Mouse (Mus musculus) splenic B cell, adult 2 months (primary cell): ENCODE data around the gene Kl.

Source experiments
- DNase-seq: peaks from one replicate; pipeline ENCODE4 v3.0.0-alpha.2; 2011; ENCODE audit warnings: low read depth, low spot score
- H3K27me3 ChIP-seq: 2 replicates; pipeline ENCODE4 v1.6.1; 2012; ENCODE audit warnings: mild to moderate bottlenecking, low read length, moderate library complexity, mixed read lengths; ENCODE audit not compliant: control insufficient read depth, poor library complexity, insufficient read depth, severe bottlenecking
- H3K36me3 ChIP-seq: 2 replicates; pipeline ENCODE4 v1.6.1; 2012; ENCODE audit warnings: mild to moderate bottlenecking, low read length, moderate library complexity, mixed read lengths; ENCODE audit not compliant: control insufficient read depth, poor library complexity, insufficient read depth, severe bottlenecking

Kl gene

DNA sequence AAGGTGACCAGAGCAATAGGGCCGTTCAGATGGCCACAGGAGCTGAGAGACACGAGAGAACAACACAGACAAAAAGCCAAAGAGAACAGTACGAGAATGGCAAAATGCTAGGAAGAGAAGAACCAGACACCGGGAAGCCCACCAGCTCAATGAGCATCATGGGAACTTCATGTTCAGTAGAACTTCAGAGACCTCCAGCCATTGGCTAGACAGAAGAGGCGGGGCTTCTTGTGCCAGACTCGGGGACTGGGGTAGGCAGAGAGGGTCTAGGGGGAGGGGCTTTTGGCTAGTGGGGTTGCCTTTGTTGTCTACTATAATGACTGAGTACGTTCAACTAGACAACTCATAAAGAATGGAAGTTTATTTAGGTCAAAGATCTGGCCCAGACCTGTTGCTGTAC is 41.7 kb downstream of the Kl start:
- H3K36me3 ChIP-seq: no peaks in the 10 kb centered on the region
- no peak for DNase-seq
- H3K27me3 ChIP-seq: no peaks in the 10 kb centered on the region

DNA sequence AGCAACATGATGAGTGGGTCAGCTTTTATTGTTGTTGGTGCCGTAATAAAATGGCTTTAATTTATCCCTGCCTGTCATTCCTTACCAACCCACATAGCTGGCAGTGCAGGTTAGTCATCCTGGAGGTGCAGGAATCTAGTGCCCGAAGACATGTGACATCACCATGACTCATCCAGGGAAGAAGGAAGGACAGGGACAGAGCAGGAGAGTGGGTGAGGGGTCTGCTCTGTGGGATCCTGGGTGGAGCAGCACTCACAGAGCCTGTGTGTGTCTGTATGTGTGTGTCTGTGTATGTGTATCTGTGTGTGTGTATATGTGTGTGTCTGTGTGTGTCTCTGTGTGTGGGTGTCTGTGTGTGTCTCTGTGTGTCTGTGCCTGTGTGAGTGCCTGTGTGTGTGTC is 44.2 kb downstream of the Kl start:
- Histone ChIP-seq H3K36me3 (no peaks in the 10 kb centered on the region), H3K27me3 (no peaks in the 10 kb centered on the region)
- DNase-seq: no peak

DNA sequence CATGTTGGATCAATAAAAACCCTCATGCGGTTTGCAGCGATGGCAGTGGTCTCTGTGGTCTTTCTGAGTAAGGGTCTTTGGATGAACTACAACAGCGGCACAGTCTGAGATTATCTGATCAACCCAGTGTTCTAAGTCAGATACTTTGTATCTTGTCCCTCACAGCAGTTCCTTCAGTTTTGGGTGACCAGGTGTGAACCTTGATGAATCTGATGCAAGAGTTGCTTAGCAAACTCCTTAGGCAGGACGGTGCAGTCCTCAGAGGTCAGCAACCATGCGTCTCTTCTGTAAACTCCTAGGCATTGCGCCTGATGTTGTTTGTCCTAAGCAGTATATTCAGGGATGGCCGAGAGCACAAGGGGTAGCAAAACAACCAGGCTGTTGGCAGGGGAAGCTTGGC is 48.7 kb downstream of the Kl start:
- Histone ChIP-seq H3K36me3 (no peaks in the 10 kb centered on the region), H3K27me3 (no peaks in the 10 kb centered on the region)
- DNase-seq: no peak

DNA sequence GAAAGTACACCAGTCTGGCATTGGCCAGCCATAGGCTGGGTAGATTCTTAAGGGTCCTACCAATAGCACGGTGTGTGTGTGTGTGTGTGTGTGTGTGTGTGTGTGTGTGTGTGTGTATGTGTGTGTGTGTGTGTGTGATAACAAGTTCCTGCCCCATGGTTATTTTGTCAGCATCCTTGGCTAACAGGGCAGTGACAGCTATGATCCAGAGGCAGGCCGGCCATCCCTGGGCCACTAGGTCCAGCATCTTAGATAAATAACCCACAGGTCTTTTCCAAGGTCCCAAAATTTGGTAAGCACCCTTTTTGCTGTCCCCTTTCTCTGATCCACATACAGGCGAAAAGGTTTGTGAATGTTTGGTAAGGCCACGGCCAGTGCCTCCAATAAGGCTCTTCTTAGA is 49.6 kb downstream of the Kl start:
- DNase-seq: no peak
- H3K27me3 ChIP-seq: no peaks in the 10 kb centered on the region

DNA sequence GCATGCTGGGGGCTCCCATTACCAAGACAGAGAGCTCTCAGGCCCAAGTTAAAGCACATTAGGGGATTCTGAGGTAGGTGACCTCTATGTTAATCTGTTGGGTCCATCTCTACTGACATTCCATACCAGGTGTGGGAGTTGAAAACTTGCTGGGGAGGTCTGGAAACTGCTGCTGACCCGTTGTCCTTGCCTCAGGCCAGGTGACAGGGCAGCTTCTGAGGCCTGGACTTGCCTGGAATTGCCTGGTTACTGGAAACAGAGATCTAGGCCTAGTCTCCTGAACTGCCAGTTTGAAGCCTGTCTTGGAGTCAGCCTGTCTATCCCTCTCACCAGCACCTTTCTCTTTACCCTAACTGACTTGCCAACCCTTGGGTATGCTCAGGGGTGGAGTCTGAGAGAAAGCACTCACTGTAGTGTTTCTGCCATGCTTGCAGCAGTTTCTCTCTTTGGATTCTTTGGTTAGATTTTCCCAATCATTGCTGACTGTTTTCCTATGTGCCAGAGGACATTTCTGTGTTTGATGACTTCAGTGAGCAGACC is 51.9 kb downstream of the Kl start:
- Histone ChIP-seq H3K27me3 (no peaks in the 10 kb centered on the region), H3K36me3 (no peaks in the 10 kb centered on the region)
- no peak for DNase-seq

More for the DNA sequence above, 49.6 kb downstream of the Kl start:
- H3K36me3 ChIP-seq: no peaks in the 10 kb centered on the region

DNA sequence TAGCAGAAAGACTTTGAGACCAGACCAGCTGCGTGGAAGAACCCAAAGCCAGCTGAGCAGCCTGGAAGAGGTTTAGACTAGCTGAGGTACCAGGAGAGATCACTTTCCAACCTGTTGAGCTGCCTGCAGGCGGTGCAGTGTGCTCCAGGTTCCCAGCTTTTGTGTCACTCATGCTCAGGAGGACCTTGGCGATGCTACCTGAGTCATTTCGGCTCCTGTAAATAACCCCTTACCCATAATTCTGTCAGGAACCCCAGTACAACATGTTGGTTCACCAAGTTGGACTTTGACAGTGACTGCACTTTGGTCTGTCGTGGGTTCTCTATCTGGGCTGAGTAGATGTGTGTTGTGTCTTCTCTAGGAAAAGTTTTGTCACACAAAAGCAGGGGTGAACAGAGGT is 66.0 kb downstream of the Kl start:
- DNase-seq: no peak
- Histone ChIP-seq H3K36me3 (no peaks in the 10 kb centered on the region), H3K27me3 (no peaks in the 10 kb centered on the region)

DNA sequence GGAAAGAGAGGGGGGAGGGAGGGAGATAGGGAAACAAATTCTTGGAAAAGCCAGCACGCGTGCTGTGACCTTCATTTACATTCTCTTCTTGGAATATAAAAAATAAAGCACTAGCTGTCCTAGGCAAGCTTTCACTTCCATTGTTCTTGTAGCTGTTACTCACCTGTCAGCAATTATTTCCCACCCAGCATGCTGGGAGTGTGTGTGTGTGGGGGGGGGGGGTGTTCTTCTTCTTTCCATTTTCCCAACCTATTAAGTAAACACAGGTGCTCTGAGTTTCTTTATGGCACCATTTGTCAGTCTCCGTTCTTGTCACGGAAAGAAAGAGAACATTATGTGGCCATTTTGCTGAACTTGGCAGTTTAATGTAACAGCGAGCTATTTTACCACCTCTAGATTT is 66.6 kb downstream of the Kl start:
- H3K27me3 ChIP-seq: no peaks in the 10 kb centered on the region
- DNase-seq: no peak
- H3K36me3 ChIP-seq: no peaks in the 10 kb centered on the region

DNA sequence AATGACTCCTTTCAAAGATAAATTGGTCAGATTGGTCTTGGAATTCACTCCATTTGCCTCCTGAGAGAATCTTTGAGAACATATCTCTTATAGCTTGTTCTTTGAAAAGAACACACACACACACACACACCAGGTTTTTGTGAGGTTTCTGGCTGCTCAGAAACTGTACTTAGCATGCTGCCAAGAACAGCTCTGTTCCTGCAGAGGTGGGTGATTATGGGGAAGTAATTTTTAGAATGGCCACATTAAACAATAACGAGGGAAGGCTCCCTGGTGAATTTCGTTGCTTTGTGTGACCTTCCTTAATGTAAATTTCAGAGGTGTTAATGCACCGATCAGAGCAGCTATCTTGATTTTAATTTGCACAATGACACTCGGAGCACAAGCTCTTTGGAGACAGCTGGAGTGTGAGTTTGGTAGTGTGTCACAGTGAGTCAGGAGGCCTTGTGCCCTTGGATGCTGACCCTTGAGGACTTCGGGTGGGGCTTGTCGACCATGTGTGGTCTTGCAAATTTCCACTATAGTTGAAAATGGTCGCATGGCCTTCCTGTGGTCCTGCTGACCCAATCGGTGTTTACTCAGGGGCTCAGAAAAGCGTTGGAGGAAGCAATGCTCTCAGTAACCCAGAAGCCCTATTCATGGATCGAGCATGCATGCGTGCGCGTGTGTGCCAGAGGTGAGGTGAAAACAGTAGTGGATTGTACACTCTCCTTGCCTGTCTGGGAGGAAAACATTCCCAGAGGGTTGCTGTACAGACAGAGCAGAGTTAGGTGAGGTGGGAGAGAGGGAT is 67.8 kb downstream of the Kl start:
- Histone ChIP-seq H3K27me3 (no peaks in the 10 kb centered on the region), H3K36me3 (no peaks in the 10 kb centered on the region)
- DNase-seq: no peak

DNA sequence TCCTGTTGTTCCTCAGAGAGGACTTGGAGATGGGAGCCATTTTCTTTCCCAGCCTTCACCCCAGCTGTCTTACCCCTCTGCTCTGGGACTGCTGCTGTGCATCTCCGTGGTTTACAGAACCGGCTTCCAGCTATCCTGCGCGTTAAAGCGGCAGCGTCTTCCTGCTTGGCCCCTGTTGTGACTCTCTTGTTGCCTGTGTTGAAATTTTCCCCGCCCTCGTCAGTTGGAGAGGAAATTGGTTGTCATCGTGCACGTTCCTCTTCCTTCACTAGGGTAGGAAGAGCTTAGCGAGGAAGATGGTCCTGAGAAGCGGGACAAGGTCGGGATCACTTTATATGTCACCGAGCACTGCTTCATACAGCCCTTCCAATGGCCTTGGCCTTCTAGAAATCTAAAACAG is 68.4 kb downstream of the Kl start:
- no peak for DNase-seq
- H3K36me3 ChIP-seq: no peaks in the 10 kb centered on the region
- no peaks in the 10 kb centered on the region for H3K27me3 ChIP-seq

DNA sequence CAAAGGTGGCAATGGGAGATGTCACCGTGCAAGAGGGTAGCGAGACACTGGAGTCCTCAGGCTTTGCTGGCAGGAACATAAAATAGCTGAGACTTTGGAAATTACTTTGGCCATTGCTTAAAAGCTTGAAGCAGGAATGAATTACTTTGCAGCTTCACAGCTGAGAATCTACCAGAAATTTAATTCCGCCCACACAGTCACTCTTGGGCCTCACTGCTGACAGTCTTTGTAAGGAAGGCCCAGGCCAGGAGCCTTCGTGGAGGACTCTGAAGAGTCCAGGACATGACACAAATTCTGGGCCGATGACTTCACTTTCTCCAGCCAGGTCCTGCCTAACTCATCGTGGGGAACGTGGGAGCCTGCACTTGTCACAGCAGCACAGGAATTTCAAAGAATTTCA is 69.6 kb downstream of the Kl start:
- no peaks in the 10 kb centered on the region for H3K36me3 ChIP-seq
- H3K27me3 ChIP-seq: no peaks in the 10 kb centered on the region
- DNase-seq: no peak

DNA sequence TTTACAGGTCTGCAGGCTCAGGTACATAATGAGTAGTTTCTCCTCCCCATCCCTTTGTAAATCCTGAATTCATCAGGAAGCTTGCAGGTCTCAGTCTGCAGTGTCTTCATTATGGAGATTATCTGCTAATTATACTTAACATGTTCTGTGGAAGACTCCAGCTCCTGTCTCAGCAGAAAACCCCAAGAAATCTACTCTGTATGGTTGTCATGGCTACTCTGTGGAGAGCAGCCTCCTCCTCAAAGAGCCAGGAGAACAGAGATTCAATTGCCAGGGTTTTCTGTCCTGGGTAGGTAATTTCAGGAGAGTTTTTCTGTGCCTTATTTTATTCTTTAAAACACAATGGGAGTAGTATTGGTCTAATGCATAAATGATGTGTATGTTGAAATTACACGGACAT is 70.5 kb downstream of the Kl start:
- no peaks in the 10 kb centered on the region for H3K27me3 ChIP-seq
- H3K36me3 ChIP-seq: no peaks in the 10 kb centered on the region
- DNase-seq: no peak

DNA sequence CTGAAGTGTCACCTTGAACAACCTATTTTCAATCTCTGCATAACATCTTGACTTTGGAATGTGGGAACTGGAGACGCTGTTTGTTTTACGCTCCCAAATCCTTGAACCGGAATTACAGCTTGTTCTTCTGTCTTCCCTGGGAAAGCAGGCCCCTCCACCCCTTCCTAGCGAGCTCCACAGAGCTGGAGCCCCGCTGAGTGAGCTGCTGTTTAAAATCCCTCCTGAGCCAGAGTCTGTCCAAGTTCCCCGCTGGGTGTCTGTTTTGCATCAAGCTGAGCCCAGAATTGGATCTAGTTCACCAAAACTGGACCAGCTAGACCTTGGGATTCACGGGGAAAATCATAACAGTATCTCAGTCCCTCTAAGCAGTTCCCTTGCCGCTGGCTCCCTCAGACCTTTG is 71.1 kb downstream of the Kl start:
- Histone ChIP-seq H3K36me3 (no peaks in the 10 kb centered on the region), H3K27me3 (no peaks in the 10 kb centered on the region)
- no peak for DNase-seq

DNA sequence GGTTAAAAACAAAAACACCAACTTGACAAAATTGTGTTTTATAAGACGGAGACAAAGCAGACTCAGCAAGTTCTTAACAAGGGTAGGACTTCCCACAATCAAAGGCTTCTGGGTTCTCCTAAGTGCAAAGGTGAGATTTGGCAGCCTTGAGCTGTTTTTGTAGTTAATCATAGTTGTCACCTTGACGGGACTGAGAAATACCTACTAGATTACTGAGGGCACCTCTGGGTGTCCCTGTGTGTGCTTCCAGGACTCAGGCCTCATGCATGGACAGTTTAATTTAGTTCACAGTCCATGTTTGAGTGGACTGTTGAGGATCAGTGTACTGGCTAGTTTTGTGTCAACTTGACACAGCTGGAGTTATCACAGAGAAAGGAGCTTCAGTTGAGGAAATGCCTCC is 72.1 kb downstream of the Kl start:
- Histone ChIP-seq H3K27me3 (no peaks in the 10 kb centered on the region), H3K36me3 (no peaks in the 10 kb centered on the region)
- DNase-seq: no peak

DNA sequence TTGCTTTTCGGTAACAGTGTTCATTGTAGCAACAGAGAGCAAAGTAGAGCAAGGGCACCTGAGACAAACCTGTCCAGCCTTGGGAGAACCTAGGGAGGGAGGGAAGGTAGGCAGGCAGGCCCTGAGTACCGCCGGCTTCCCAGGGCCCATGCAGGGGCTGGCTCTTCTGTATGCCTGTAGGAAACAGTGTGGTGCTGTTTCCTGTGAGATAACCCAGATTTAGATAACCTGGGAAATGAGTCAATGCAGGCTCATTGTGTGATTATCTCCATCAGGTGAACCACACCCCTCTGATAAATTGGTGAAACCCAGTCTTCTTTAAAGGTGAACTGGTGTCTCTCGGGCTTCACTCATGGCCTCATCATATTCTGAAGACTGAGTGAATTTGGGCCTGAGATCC is 73.7 kb downstream of the Kl start:
- Histone ChIP-seq H3K36me3 (no peaks in the 10 kb centered on the region), H3K27me3 (no peaks in the 10 kb centered on the region)
- DNase-seq: no peak

DNA sequence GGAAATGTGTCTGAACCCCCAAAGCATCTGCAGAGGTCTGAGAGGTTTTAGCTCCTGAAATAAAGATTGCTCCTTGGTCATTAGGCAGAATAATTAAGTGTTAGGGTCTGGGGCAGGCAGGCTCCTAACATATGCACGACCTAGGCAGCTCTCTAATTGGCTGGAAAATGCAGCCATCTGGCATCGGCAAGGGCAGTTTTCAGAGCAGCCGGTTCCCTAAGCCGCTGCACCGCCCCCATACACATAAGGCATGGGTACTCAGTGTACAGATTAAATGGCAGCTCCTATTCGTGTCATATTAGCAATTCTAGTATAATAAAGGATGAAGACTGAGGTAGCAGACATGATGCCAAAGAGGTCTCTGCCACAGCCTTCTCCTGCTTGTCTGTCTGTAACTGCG is 74.8 kb downstream of the Kl start:
- H3K27me3 ChIP-seq: no peaks in the 10 kb centered on the region
- DNase-seq: no peak

DNA sequence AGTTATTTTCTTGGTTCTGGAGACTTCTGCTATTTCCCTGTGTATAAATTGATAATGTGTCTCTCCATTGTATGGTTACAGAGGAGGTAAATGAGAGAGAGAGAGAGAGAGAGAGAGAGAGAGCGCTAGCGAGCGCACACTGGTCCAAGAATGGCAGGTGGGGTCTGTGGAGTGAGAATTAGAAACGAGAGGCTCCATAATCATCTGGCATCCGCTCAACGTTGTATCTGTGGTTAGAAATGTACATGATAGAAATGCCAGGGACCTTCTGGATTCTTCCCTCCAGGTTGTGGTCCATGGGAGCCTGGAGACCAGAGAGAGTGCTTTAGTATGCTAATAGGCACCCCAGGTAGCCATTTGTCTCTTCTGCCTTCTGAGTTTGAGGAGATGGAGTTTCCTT is 76.5 kb downstream of the Kl start:
- no peaks in the 10 kb centered on the region for H3K36me3 ChIP-seq
- no peak for DNase-seq
- H3K27me3 ChIP-seq: no peaks in the 10 kb centered on the region

More for the DNA sequence above, 74.8 kb downstream of the Kl start:
- H3K36me3 ChIP-seq: no peaks in the 10 kb centered on the region
